Mouse (Mus musculus): Measurements from ENCODE around the gene Gm13040. TPM values are rescaled to one million over a fixed set of nuclear protein-coding genes. Genes with fewer than 3 reads are reported as not detected.
"Not testable (repeated sequence)": the region's sequence is repeated elsewhere in the genome, so short reads cannot be mapped to it uniquely, and the experiment has no call there.

Gene Gm13040
- not detected in 2 replicates for polyA plus RNA-seq (2014; fragmentation: Nextera tagmentation; extraction: Ambion mirVana)

GRCm38 (mm10) chr4:143535654-143536053 is at the start of gene Gm13040:
Gm13040 (plus strand) TSS chr4:143535954.
- WGBS = no CpG with 5 or more reads among the region's 3 CpGs

GRCm38 (mm10) chr4:143511043-143511442 is 24.7 kb upstream of the Gm13040 start, which contains the start of gene Gm13043:
Gm13043 (plus strand) TSS chr4:143511343.
- no peaks in the 10 kb centered on the region for H3K27me3 ChIP-seq (ENCODE audit: control insufficient read depth, insufficient read depth, low read length)
- no peak within 1 kb of the TSS for H3K4me2 ChIP-seq (replicated peaks)
- no peak within 1 kb of the TSS for H3K27ac ChIP-seq
- no peak for ATAC-seq (ENCODE audit: low FRiP score)
- H3K9me3 ChIP-seq (ENCODE audit: control insufficient read depth, low read length) = no peaks in the 10 kb centered on the region
- no peaks in the 10 kb centered on the region for H3K4me1 ChIP-seq (replicated peaks; ENCODE audit: control insufficient read depth, insufficient read depth, low read length)
- H3K9ac ChIP-seq = no peak within 1 kb of the TSS
- DNase-seq (ENCODE audit: low spot score) = no peak
- no peaks in the 10 kb centered on the region for H3K36me3 ChIP-seq (replicated peaks; ENCODE audit: control insufficient read depth, insufficient read depth)
- 81% methylated on average over 3 of the region's 3 CpGs for WGBS
- H3K4me3 ChIP-seq (replicated peaks; ENCODE audit: low read length) = no peak within 1 kb of the TSS

More at GRCm38 (mm10) chr4:143535654-143536053, at the start of gene Gm13040:
- DNase-seq (ENCODE audit: low spot score); ATAC-seq (ENCODE audit: low FRiP score); H3K9me3 ChIP-seq (ENCODE audit: control insufficient read depth, low read length); H3K4me2 ChIP-seq (replicated peaks); H3K27me3 ChIP-seq (ENCODE audit: control insufficient read depth, insufficient read depth, low read length); H3K27ac ChIP-seq; H3K4me3 ChIP-seq (replicated peaks; ENCODE audit: low read length); H3K4me1 ChIP-seq (replicated peaks; ENCODE audit: control insufficient read depth, insufficient read depth, low read length); H3K36me3 ChIP-seq (replicated peaks; ENCODE audit: control insufficient read depth, insufficient read depth); H3K9ac ChIP-seq: not testable (repeated sequence)

GRCm38 (mm10) chr4:143551400-143551799 is 15.6 kb downstream of the Gm13040 start, which contains the start of the genes BC080695 and Gm13057:
BC080695 (plus strand) TSS chr4:143551700.
Gm13057 (plus strand) TSS chr4:143551709.
- no CpG with 5 or more reads among the region's 3 CpGs for WGBS
- not testable (repeated sequence) for H3K27ac ChIP-seq; H3K4me3 ChIP-seq (replicated peaks; ENCODE audit: low read length); H3K27me3 ChIP-seq (ENCODE audit: control insufficient read depth, insufficient read depth, low read length); H3K4me1 ChIP-seq (replicated peaks; ENCODE audit: control insufficient read depth, insufficient read depth, low read length); H3K4me2 ChIP-seq (replicated peaks); ATAC-seq (ENCODE audit: low FRiP score); H3K9me3 ChIP-seq (ENCODE audit: control insufficient read depth, low read length); H3K9ac ChIP-seq; H3K36me3 ChIP-seq (replicated peaks; ENCODE audit: control insufficient read depth, insufficient read depth); DNase-seq (ENCODE audit: low spot score)

Other genes with a start within 250 kb of the Gm13040 start
- 56.6 and 59.6 TPM in 2 replicates for gene Pdpn, start 236.4 kb upstream of the Gm13040 start, polyA plus RNA-seq (2014; fragmentation: Nextera tagmentation; extraction: Ambion mirVana)
- 0.40 and 0.51 TPM in 2 replicates for gene Lrrc38, start 186.2 kb upstream of the Gm13040 start, polyA plus RNA-seq (2014; fragmentation: Nextera tagmentation; extraction: Ambion mirVana)
- gene Pramel1, start 141.5 kb upstream of the Gm13040 start, polyA plus RNA-seq (2014; fragmentation: Nextera tagmentation; extraction: Ambion mirVana) = not detected in 2 replicates
- gene Pramef8, start 123.5 kb upstream of the Gm13040 start, polyA plus RNA-seq (2014; fragmentation: Nextera tagmentation; extraction: Ambion mirVana) = 16.7 and 18.3 TPM in 2 replicates
- gene Oog4, start 85.6 kb upstream of the Gm13040 start, polyA plus RNA-seq (2014; fragmentation: Nextera tagmentation; extraction: Ambion mirVana) = not detected in 2 replicates
- gene Gm13043, start 24.6 kb upstream of the Gm13040 start, polyA plus RNA-seq (2014; fragmentation: Nextera tagmentation; extraction: Ambion mirVana) = not detected in 2 replicates
- gene BC080695, start 15.7 kb downstream of the Gm13040 start, polyA plus RNA-seq (2014; fragmentation: Nextera tagmentation; extraction: Ambion mirVana) = not detected in 2 replicates
- not detected in 2 replicates for gene Gm13057, start 15.8 kb downstream of the Gm13040 start, polyA plus RNA-seq (2014; fragmentation: Nextera tagmentation; extraction: Ambion mirVana)
- not detected in 2 replicates for gene Gm13083, start 79.0 kb downstream of the Gm13040 start, polyA plus RNA-seq (2014; fragmentation: Nextera tagmentation; extraction: Ambion mirVana)
- not detected in 2 replicates for gene Gm13088, start 121.3 kb downstream of the Gm13040 start, polyA plus RNA-seq (2014; fragmentation: Nextera tagmentation; extraction: Ambion mirVana)
- not detected in 2 replicates for gene Gm13089, start 166.8 kb downstream of the Gm13040 start, polyA plus RNA-seq (2014; fragmentation: Nextera tagmentation; extraction: Ambion mirVana)
- gene Gm13078, start 183.5 kb downstream of the Gm13040 start, polyA plus RNA-seq (2014; fragmentation: Nextera tagmentation; extraction: Ambion mirVana) = not detected in 2 replicates